Mouse (Mus musculus) erythroblast, embryonic 14.5 days (primary cell): Measurements from ENCODE around the gene Gm4175.
"Not testable (repeated sequence)": the region's sequence is repeated elsewhere in the genome, so short reads cannot be mapped to it uniquely, and the experiment has no call there.

Experiments
- GATA1 ChIP-seq: IDR thresholded peaks from 2 replicates; pipeline ENCODE4 v1.6.1; 2012; ENCODE audit warnings: low read length, inconsistent platforms, mixed read lengths
- TAL1 ChIP-seq: IDR thresholded peaks from 3 replicates; pipeline ENCODE4 v1.6.1; 2012; ENCODE audit warnings: low read length, inconsistent platforms, mixed read lengths

DNA sequence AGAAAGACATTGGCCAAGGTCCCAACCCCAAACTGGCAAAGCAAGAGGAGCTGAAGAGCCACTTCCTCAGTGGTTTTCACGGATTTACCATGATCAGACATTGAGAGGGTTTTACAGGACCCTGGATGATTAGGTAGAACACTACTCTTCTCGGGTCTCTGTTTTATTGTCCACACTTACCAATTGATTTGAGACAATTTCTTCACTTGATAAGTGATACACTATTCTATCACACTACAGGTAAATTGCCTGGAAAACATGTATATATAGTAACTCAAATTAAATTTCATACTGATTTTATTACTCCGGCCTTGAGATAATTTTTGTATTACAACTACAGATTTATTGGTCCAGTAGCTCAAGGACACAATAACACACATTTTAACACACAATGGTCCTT, 35.4 kb upstream of the Gm4175 start, which contains the start of gene Gm4177:
- not testable (repeated sequence) for TF ChIP-seq GATA1, TAL1
